In the genomic region with DNA sequence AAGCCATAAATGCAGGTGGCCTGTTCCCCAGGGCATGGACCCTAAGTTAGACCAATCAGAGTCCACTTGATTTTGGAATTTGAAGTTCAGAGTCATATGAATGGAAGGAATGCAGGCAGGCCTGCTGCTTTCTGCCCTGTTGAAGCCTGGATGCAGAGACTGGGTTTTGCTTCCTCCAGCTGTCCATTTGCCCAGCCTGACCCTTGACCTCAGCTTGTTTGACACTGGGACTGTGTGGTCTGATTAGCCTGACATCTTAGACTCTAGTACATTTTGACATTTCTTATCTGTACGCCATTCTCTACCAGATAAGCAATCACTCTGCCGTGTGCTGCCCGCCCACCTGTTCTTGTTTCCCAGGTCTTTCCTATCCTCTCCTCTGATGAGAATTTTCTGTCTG, we compare ENCODE assay signal across 39 mouse cellular contexts. TPM values are rescaled to one million over a fixed set of nuclear protein-coding genes. Genes with fewer than 3 reads are reported as not detected.
"Had no signal": no experiment of that assay in that cellular context is flagged by ENCODE, and none has a peak within 500 bp of the region (broad histone marks: within the 10 kb centered on the region; RNA-seq: fewer than 3 reads in every experiment).

No protein-coding gene starts in this region.

- H3K4me1 ChIP-seq: heart, embryonic 12.5 days; heart, embryonic 15.5 days; hindbrain, embryonic 12.5 days; hindbrain, embryonic 13.5 days; hindbrain, embryonic 15.5 days; intestine, embryonic 15.5 days; kidney, embryonic 15.5 days had no signal

- H3K27ac ChIP-seq: heart, embryonic 10.5 days; heart, embryonic 13.5 days; heart, embryonic 15.5 days; hindbrain, embryonic 10.5 days; hindbrain, embryonic 12.5 days; hindbrain, embryonic 13.5 days; hindbrain, embryonic 14.5 days; hindbrain, embryonic 15.5 days; hindbrain, postnatal 0 days; intestine, embryonic 15.5 days; kidney, embryonic 15.5 days; kidney, postnatal 0 days; layer of hippocampus, adult 2 months had no signal

- H3K27me3 ChIP-seq: heart, embryonic 13.5 days; heart, embryonic 15.5 days; hindbrain, embryonic 13.5 days; hindbrain, embryonic 15.5 days; intestine, embryonic 15.5 days; kidney, embryonic 15.5 days had no signal

- DNase-seq: heart, postnatal 10 days; heart, postnatal 14 days; heart, postnatal 36 days; heart, postnatal 4 days; kidney, adult 11 months; kidney, adult 18-20 months; kidney, adult 2 months; kidney, adult 8-10 months; kidney, adult 9 months; kidney, postnatal 10 days; kidney, postnatal 14 days; kidney, postnatal 25 days; kidney, postnatal 36 days; kidney, postnatal 4 days; layer of hippocampus, adult 9-11 months; layer of hippocampus, postnatal 36 days had no signal

- ATAC-seq: hindbrain, embryonic 16.5 days; hindbrain, postnatal 0 days; inflammation-experienced regulatory T-cells, adult 6 months; intestine, embryonic 15.5 days; intestine, embryonic 16.5 days; intestine, postnatal 0 days had no signal

- H3K4me2 ChIP-seq: heart, embryonic 11.5 days; heart, embryonic 12.5 days; heart, embryonic 13.5 days; heart, embryonic 15.5 days; hindbrain, embryonic 12.5 days; hindbrain, embryonic 13.5 days; hindbrain, embryonic 14.5 days; hindbrain, embryonic 15.5 days; intestine, embryonic 15.5 days; kidney, embryonic 15.5 days had no signal

- H3K4me3 ChIP-seq: heart, embryonic 10.5 days; heart, embryonic 12.5 days; heart, embryonic 13.5 days; heart, embryonic 15.5 days; hindbrain, embryonic 10.5 days; hindbrain, embryonic 12.5 days; hindbrain, embryonic 13.5 days; hindbrain, embryonic 15.5 days; intestine, embryonic 15.5 days; kidney, embryonic 15.5 days; layer of hippocampus, adult 2 months had no signal

- H3K9ac ChIP-seq: heart, embryonic 12.5 days; heart, embryonic 13.5 days; heart, embryonic 15.5 days; hindbrain, embryonic 12.5 days; hindbrain, embryonic 13.5 days; hindbrain, embryonic 14.5 days; hindbrain, embryonic 15.5 days; intestine, embryonic 15.5 days; kidney, embryonic 15.5 days had no signal

- H3K9me3 ChIP-seq: heart, embryonic 10.5 days; heart, embryonic 13.5 days; heart, embryonic 15.5 days; hindbrain, embryonic 10.5 days; hindbrain, embryonic 12.5 days; hindbrain, embryonic 15.5 days; intestine, embryonic 15.5 days; kidney, embryonic 15.5 days had no signal

- H3K36me3 ChIP-seq: heart, embryonic 10.5 days; heart, embryonic 12.5 days; heart, embryonic 13.5 days; heart, embryonic 15.5 days; hindbrain, embryonic 10.5 days; hindbrain, embryonic 12.5 days; hindbrain, embryonic 13.5 days; hindbrain, embryonic 15.5 days; intestine, embryonic 15.5 days; kidney, embryonic 15.5 days had no signal

RNA-seq across cellular contexts. Expression of a gene that starts 28.4 kb away (rescaled TPM):
- total RNA-seq: heart, adult 8-10 months; heart, postnatal 10 days; heart, postnatal 14 days; heart, postnatal 25 days; heart, postnatal 36 days; heart, postnatal 4 days; hematopoietic stem cell, adult 5-6 weeks had no signal
- polyA plus RNA-seq: heart, embryonic 15.5 days; heart, postnatal 0 days; inflammation-experienced regulatory T-cells, adult 6 months; kidney, adult 2 months had no signal
